ENCODE assay signal across 9 mouse cellular contexts in genomic region chr3:136969796-136970195, GRCm38 (mm10).
DNase-seq lines count a peak whose midpoint lies in the region; ATAC-seq and TF ChIP-seq lines count a peak whose summit lies in the region.
"Had no signal": no experiment of that assay in that cellular context is flagged by ENCODE, and none has a peak within 500 bp of the region (broad histone marks: within the 10 kb centered on the region; RNA-seq: fewer than 3 reads in every experiment).

No protein-coding gene starts in this region.

- H3K4me3 ChIP-seq in kidney, embryonic 14.5 days (ENCODE audit: low read length): no peak overlapping the region
- no peak overlapping the region for H3K4me3 ChIP-seq in layer of hippocampus, adult 2 months
- H3K4me3 ChIP-seq: hindbrain, embryonic 15.5 days had no signal

- no peaks in the 10 kb centered on the region for H3K27me3 ChIP-seq in kidney, embryonic 14.5 days (ENCODE audit: control insufficient read depth, insufficient read depth, low read length)
- H3K27me3 ChIP-seq: hindbrain, embryonic 15.5 days had no signal

- H3K27ac ChIP-seq in kidney, embryonic 14.5 days (ENCODE audit: low read depth, low read length): no peak overlapping the region
- peak overlapping the region; percentile 79 for H3K27ac ChIP-seq in layer of hippocampus, adult 2 months
- H3K27ac ChIP-seq: hindbrain, embryonic 15.5 days had no signal

- no peak overlapping the region for H3K9ac ChIP-seq in kidney, embryonic 14.5 days (ENCODE audit: low read depth, low read length)
- H3K9ac ChIP-seq: hindbrain, embryonic 15.5 days had no signal

- H3K4me2 ChIP-seq in kidney, embryonic 14.5 days (replicated peaks; ENCODE audit: low read depth, low read length): no peak overlapping the region
- H3K4me2 ChIP-seq: hindbrain, embryonic 15.5 days had no signal

- no peak for TF ChIP-seq POLR2A in brain, embryonic 14.5 days (IDR thresholded peaks at IDR 0.05; ENCODE audit: borderline replicate concordance, extremely low read depth, insufficient read depth, insufficient read length, poor library complexity, severe bottlenecking)

- H3K36me3 ChIP-seq in kidney, embryonic 14.5 days (ENCODE audit: control insufficient read depth, insufficient read depth, low read length): no peaks in the 10 kb centered on the region
- H3K36me3 ChIP-seq: G1E; hindbrain, embryonic 15.5 days had no signal

- no peaks in the 10 kb centered on the region for H3K9me3 ChIP-seq in kidney, embryonic 14.5 days (ENCODE audit: control insufficient read depth, low read length)
- H3K9me3 ChIP-seq: G1E; hindbrain, embryonic 15.5 days had no signal

- no peak for ATAC-seq in kidney, embryonic 14.5 days (ENCODE audit: low FRiP score, low TSS enrichment)

- peak; percentile 76 for DNase-seq in kidney, adult 18-20 months
- DNase-seq in brain, embryonic 14.5 days (ENCODE audit: low read depth): peak; percentile 93
- peak; percentile 82 to 86 for DNase-seq in cerebellum, postnatal 25 days
- peak; percentile 50 to 62 for DNase-seq in layer of hippocampus, adult 2 months (ENCODE audit: low spot score in 2 of 2)
- DNase-seq in T-cell, adult 2 months (ENCODE audit: low spot score): no peak
- no peak for DNase-seq in retina, postnatal 1 day

- TF ChIP-seq CTCF in brain, embryonic 14.5 days (IDR thresholded peaks at IDR 0.05; ENCODE audit: borderline replicate concordance, extremely low read depth, insufficient read depth, insufficient read length): no peak
- TF ChIP-seq CTCF in layer of hippocampus, adult 2 months (conservative IDR thresholded peaks at IDR 0.05): no peak

- no peaks in the 10 kb centered on the region for H3K4me1 ChIP-seq in kidney, embryonic 14.5 days (ENCODE audit: control insufficient read depth, insufficient read depth, low read length)
- H3K4me1 ChIP-seq: hindbrain, embryonic 15.5 days had no signal

- WGBS in kidney, embryonic 14.5 days: 76% methylated on average over 4 of the region's 4 CpGs

Comparison
In these comparisons a context has a peak if more than half of its experiments do, and no peak if none do; other contexts are left out.
1. DNase-seq: peak in kidney, adult 18-20 months (single experiment), brain, embryonic 14.5 days (single experiment), cerebellum, postnatal 25 days (2 of 2) and layer of hippocampus, adult 2 months (2 of 2); none in T-cell, adult 2 months (single experiment) and retina, postnatal 1 day (single experiment).